Mouse (Mus musculus) limb, embryonic 13.5 days (tissue): ENCODE data around the gene Mtmr3. TPM values are rescaled to one million over a fixed set of nuclear protein-coding genes. Genes with fewer than 3 reads are reported as not detected.

ENCODE experiments used
- ATAC-seq: fragments of 200-750 bp; cut with Nextera tagmentation; 2 replicates; pipeline ENCODE4 v1.8.0; 2017; ENCODE audit warnings: low read depth, moderate number of reproducible peaks, moderate TSS enrichment; ENCODE audit not compliant: low FRiP score
- H3K27ac ChIP-seq: fragments of 300-500 bp; sonication (generic); 2 replicates; pipeline ENCODE4 v1.5.1; 2015; ENCODE audit warnings: inconsistent platforms, mild to moderate bottlenecking, moderate library complexity
- H3K27me3 ChIP-seq: fragments of 300-500 bp; sonication (generic); 2 replicates; pipeline ENCODE4 v1.6.1; 2015; ENCODE audit warnings: mild to moderate bottlenecking, inconsistent platforms
- H3K36me3 ChIP-seq: fragments of 300-500 bp; sonication (generic); 2 replicates; pipeline ENCODE4 v1.6.1; 2015; ENCODE audit warnings: inconsistent platforms, mild to moderate bottlenecking, moderate library complexity
- H3K4me1 ChIP-seq: fragments of 300-500 bp; sonication (generic); 2 replicates; pipeline ENCODE4 v1.6.1; 2015; ENCODE audit warnings: inconsistent platforms
- H3K4me2 ChIP-seq: fragments of 300-500 bp; sonication (generic); replicated peaks from 2 replicates; pipeline ENCODE4 v1.6.1; 2015; ENCODE audit warnings: inconsistent platforms, mild to moderate bottlenecking, moderate library complexity
- H3K4me3 ChIP-seq: fragments of 300-500 bp; sonication (generic); 2 replicates; pipeline ENCODE4 v1.5.1; 2015; ENCODE audit warnings: moderate library complexity, mild to moderate bottlenecking, inconsistent platforms
- H3K9ac ChIP-seq: fragments of 300-500 bp; sonication (generic); 2 replicates; pipeline ENCODE4 v1.6.1; 2015; ENCODE audit warnings: mild to moderate bottlenecking, inconsistent platforms
- H3K9me3 ChIP-seq: fragments of 300-500 bp; sonication (generic); 2 replicates; pipeline ENCODE4 v1.6.1; 2016; ENCODE audit warnings: inconsistent platforms
- WGBS: fragments of 180-500 bp; shearing (Covaris S2); methylation state at CpG from one replicate; pipeline ENCODE4 v1.1.7; 2015; 5-methylcytosine and 5-hydroxymethylcytosine counted together
- polyA plus RNA-seq: library from polyadenylated mRNA; unstranded; fragments of >200 nt; fragmentation: Nextera tagmentation; extraction: Ambion mirVana; gene quantifications from 2 replicates; pipeline ENCODE4 v1.2.1, GENCODE M21; 2015

Mtmr3 gene
- polyA plus RNA-seq, 1 experiment from 2014 or later, result 30.4 TPM

GRCm38 (mm10) chr11:4454895-4455535, 139.6 kb downstream of the Mtmr3 start:
- H3K9ac ChIP-seq, result no peak overlapping the region
- H3K27ac ChIP-seq, result no peak overlapping the region
- no peaks in the 10 kb centered on the region for H3K36me3 ChIP-seq
- no peak overlapping the region for H3K4me2 ChIP-seq
- H3K4me3 ChIP-seq, result no peak overlapping the region
- no peaks in the 10 kb centered on the region for H3K9me3 ChIP-seq
- WGBS, result 71% methylated on average over 8 of the region's 8 CpGs
- no peaks in the 10 kb centered on the region for H3K27me3 ChIP-seq
- no peak for ATAC-seq
- no peaks in the 10 kb centered on the region for H3K4me1 ChIP-seq

- Histone ChIP-seq H3K27ac (no peak overlapping the region), H3K27me3 (no peaks in the 10 kb centered on the region), H3K9ac (no peak overlapping the region), H3K36me3 (no peaks in the 10 kb centered on the region), H3K4me1 (no peaks in the 10 kb centered on the region), H3K9me3 (no peaks in the 10 kb centered on the region), H3K4me3 (no peak overlapping the region), H3K4me2 (no peak overlapping the region)
- 85% methylated on average over 12 of the region's 12 CpGs for WGBS
- ATAC-seq, result no peak
Measured at GRCm38 (mm10) chr11:4452467-4453184, 142.0 kb downstream of the Mtmr3 start.

GRCm38 (mm10) chr11:4451116-4451515, 143.5 kb downstream of the Mtmr3 start:
- Histone ChIP-seq H3K27me3 (no peaks in the 10 kb centered on the region), H3K4me3 (no peak overlapping the region), H3K4me2 (no peak overlapping the region), H3K36me3 (no peaks in the 10 kb centered on the region), H3K4me1 (no peaks in the 10 kb centered on the region), H3K9me3 (no peaks in the 10 kb centered on the region), H3K9ac (no peak overlapping the region), H3K27ac (no peak overlapping the region)
- 24% methylated on average over 9 of the region's 9 CpGs for WGBS
- no peak for ATAC-seq

- Histone ChIP-seq H3K4me2 (no peak overlapping the region), H3K36me3 (no peaks in the 10 kb centered on the region), H3K9ac (no peak overlapping the region), H3K27me3 (no peaks in the 10 kb centered on the region), H3K9me3 (no peaks in the 10 kb centered on the region), H3K4me1 (no peaks in the 10 kb centered on the region), H3K4me3 (no peak overlapping the region), H3K27ac (no peak overlapping the region)
- 96% methylated on average over 9 of the region's 9 CpGs for WGBS
- ATAC-seq, result no peak
Measured at GRCm38 (mm10) chr11:4446195-4446868, 148.3 kb downstream of the Mtmr3 start.

- Histone ChIP-seq H3K36me3 (no peaks in the 10 kb centered on the region), H3K27ac (no peak overlapping the region), H3K27me3 (no peaks in the 10 kb centered on the region), H3K4me2 (no peak overlapping the region), H3K9me3 (no peaks in the 10 kb centered on the region), H3K4me1 (peaks cover 5% of the 10 kb centered on the region; the same call in 1 of the 2 replicates), H3K4me3 (no peak overlapping the region), H3K9ac (no peak overlapping the region)
- 50% methylated on average over 1 of the region's 1 CpGs for WGBS
- ATAC-seq, result no peak
Measured at GRCm38 (mm10) chr11:4442280-4442679, 152.4 kb downstream of the Mtmr3 start.

- H3K27ac ChIP-seq, result no peak within 1 kb of the TSS
- ATAC-seq, result no peak
- no peaks in the 10 kb centered on the region for H3K36me3 ChIP-seq
- no peaks in the 10 kb centered on the region for H3K9me3 ChIP-seq
- no peak within 1 kb of the TSS for H3K4me3 ChIP-seq
- H3K27me3 ChIP-seq, result no peaks in the 10 kb centered on the region
- H3K4me1 ChIP-seq, result peaks cover 5% of the 10 kb centered on the region; the same call in 1 of the 2 replicates
- 47% methylated on average over 19 of the region's 19 CpGs for WGBS
- peak within 1 kb of the TSS; percentile 31; the same call in 1 of the 2 replicates for H3K4me2 ChIP-seq
- H3K9ac ChIP-seq, result no peak within 1 kb of the TSS
Measured at GRCm38 (mm10) chr11:4440978-4441377, 153.7 kb downstream of the Mtmr3 start, which contains the start of gene Hormad2. Gene Hormad2 (minus strand): TSS chr11:4441105.

GRCm38 (mm10) chr11:4438211-4438610, 156.5 kb downstream of the Mtmr3 start:
- ATAC-seq, result no peak
- no peak overlapping the region for H3K27ac ChIP-seq
- no peaks in the 10 kb centered on the region for H3K9me3 ChIP-seq
- no peak overlapping the region for H3K4me3 ChIP-seq
- no peak overlapping the region for H3K4me2 ChIP-seq
- no peaks in the 10 kb centered on the region for H3K36me3 ChIP-seq
- H3K27me3 ChIP-seq, result no peaks in the 10 kb centered on the region
- no peak overlapping the region for H3K9ac ChIP-seq
- WGBS, result 67% methylated on average over 2 of the region's 2 CpGs
- peaks cover 5% of the 10 kb centered on the region; the same call in 1 of the 2 replicates for H3K4me1 ChIP-seq

GRCm38 (mm10) chr11:4437318-4437717, 157.3 kb downstream of the Mtmr3 start:
- Histone ChIP-seq H3K9me3 (no peaks in the 10 kb centered on the region), H3K27ac (no peak overlapping the region), H3K27me3 (no peaks in the 10 kb centered on the region), H3K4me2 (no peak overlapping the region), H3K9ac (no peak overlapping the region), H3K36me3 (no peaks in the 10 kb centered on the region), H3K4me1 (peaks cover 5% of the 10 kb centered on the region; the same call in 1 of the 2 replicates), H3K4me3 (no peak overlapping the region)
- WGBS, result 66% methylated on average over 1 of the region's 1 CpGs
- no peak for ATAC-seq

GRCm38 (mm10) chr11:4436631-4437030, 158.0 kb downstream of the Mtmr3 start:
- no peak overlapping the region for H3K4me3 ChIP-seq
- H3K4me1 ChIP-seq, result peaks cover 5% of the 10 kb centered on the region; the same call in 1 of the 2 replicates
- no peak overlapping the region for H3K27ac ChIP-seq
- H3K36me3 ChIP-seq, result no peaks in the 10 kb centered on the region
- no peak for ATAC-seq
- no peak overlapping the region for H3K4me2 ChIP-seq
- H3K9ac ChIP-seq, result no peak overlapping the region
- H3K9me3 ChIP-seq, result no peaks in the 10 kb centered on the region
- no peaks in the 10 kb centered on the region for H3K27me3 ChIP-seq
- WGBS, result 79% methylated on average over 3 of the region's 3 CpGs

GRCm38 (mm10) chr11:4434461-4434860, 160.2 kb downstream of the Mtmr3 start:
- Histone ChIP-seq H3K36me3 (no peaks in the 10 kb centered on the region), H3K9me3 (no peaks in the 10 kb centered on the region), H3K4me3 (no peak overlapping the region), H3K4me1 (no peaks in the 10 kb centered on the region), H3K4me2 (no peak overlapping the region), H3K27ac (no peak overlapping the region), H3K9ac (no peak overlapping the region), H3K27me3 (no peaks in the 10 kb centered on the region)
- no peak for ATAC-seq
- WGBS, result 63% methylated on average over 4 of the region's 4 CpGs
